Mouse (Mus musculus): ENCODE data around the gene Cap2.

Cap2 gene

GRCm38 (mm10) chr13:46695296-46695908, 193.8 kb downstream of the Cap2 start:
- DNase-seq (ENCODE audit: low spot score): no peak

DNA sequence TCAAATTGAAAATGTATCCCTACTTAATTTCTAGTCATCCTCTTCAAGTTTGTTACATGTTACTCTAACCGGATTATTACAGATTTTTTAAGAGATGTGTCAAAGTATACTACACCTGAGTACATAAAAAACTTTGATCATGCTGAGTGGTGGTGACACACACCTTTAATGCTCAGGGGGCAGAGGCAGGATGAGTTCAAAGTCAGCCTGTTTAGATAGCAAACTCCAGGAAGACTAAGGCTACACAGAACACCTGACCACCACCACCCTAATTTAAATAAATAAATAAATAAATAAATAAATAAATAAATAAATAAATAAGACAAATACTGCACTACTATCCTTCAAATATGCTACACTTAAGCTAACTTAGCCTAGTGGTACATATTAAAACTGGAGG, 194.3 kb downstream of the Cap2 start:
- no peak for DNase-seq (ENCODE audit: low spot score)

GRCm38 (mm10) chr13:46696788-46697187, 195.1 kb downstream of the Cap2 start:
- no peak for DNase-seq (ENCODE audit: low spot score)

DNA sequence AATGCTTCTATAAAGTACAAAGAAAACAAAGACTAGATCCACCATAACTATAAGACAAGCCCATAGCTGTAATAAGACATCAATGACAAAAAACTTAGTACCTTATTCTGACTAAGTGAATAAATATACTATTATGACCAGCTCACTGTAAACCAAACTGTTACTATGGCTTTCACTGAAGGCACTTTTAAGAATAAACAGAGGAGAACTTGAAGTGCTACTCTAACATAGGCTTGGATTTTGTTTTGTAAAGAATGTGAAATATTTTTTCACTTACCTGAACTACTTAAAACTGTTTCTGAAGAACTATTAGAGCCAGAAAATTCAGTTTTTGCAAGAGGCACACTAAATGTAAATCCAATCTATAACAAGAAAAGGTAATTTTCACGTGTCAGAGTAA, 197.7 kb downstream of the Cap2 start:
- DNase-seq (ENCODE audit: low spot score): no peak
